Mouse (Mus musculus): ENCODE measurements around the gene Ptprg. TPM values are rescaled to one million over a fixed set of nuclear protein-coding genes. Genes with fewer than 3 reads are reported as not detected.

The Ptprg gene
- polyA plus RNA-seq, 1 experiment from 2014 or later, result 50.1 TPM

DNA sequence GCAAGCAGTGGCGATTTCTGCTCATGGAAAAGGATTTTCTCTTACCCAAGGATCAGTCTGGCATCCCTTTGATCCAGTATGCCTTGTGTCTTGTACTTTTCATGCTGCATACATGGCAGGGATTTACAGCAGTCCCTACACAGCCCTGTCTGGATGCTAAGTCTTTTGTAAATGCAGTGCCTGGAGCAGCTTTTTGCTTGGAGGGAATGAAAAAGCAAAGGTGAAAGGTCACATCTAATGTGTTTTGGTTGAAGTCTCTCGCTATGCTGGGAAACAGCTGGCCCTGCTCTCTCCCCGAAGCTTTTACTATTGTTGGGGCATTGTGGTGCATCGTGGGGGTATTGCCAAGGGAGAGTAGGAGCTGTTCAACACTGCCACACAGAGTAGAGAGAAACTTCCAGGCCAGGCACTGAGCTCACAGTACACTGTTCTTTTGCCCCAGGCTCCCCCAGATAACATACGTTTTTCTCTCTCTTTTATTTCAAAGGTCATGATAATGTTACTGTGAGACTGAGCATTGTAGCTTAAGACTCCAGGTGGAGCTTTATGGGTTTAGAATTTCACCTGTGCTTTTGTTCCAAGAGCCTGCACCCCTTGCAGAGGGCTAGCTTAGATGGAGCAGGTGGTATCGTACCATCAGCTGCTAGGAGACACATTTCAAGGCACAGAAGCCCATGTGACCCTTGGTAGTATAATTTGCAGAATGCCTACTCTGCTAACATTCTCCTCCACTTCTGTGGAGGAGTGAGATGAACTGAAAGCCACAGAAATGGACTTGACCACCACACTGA, 529.0 kb downstream of the Ptprg start:
- Histone ChIP-seq H3K36me3 (ENCODE audit: control insufficient read depth, insufficient read depth, low read length) (no peaks in the 10 kb centered on the region), H3K4me3 (replicated peaks; ENCODE audit: low read depth, low read length) (no peak overlapping the region), H3K9me3 (ENCODE audit: control insufficient read depth, low read length) (no peaks in the 10 kb centered on the region), H3K9ac (replicated peaks; ENCODE audit: low read length) (no peak overlapping the region), H3K4me2 (ENCODE audit: low read length) (no peak overlapping the region), H3K27ac (replicated peaks; ENCODE audit: low read depth, low read length) (no peak overlapping the region; the same call in 1 of the 2 replicates), H3K27me3 (ENCODE audit: control insufficient read depth, insufficient read depth, low read length) (no peaks in the 10 kb centered on the region), H3K4me1 (ENCODE audit: control insufficient read depth, insufficient read depth, low read length) (peaks cover 19% of the 10 kb centered on the region)
- 20% methylated on average over 6 of the region's 6 CpGs for WGBS
- peak; percentile 64 for DNase-seq
- peak; percentile 28; the same call in 1 of the 2 replicates for ATAC-seq (ENCODE audit: low FRiP score, low TSS enrichment)

DNA sequence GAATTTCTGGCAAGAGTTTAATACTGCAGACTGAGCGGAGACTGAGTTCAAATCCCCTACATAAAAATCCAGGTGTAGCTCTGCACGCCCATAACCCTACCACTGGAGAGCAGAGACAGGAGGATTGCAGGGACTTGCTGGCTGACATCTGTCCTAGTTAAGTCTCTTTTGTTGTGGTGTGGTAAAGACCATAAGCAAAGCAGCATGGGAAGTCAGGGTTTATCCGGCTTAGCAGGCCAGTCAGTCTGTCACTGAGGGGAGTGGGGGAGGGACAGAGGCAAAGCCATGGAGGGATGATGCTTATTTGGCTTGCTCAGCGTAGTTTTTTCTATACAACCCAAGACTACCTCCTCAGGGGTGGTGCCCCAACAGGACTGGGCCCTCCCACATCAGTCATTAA, 530.7 kb downstream of the Ptprg start:
- Histone ChIP-seq H3K9me3 (ENCODE audit: control insufficient read depth, low read length) (no peaks in the 10 kb centered on the region), H3K4me3 (replicated peaks; ENCODE audit: low read depth, low read length) (no peak overlapping the region), H3K4me2 (ENCODE audit: low read length) (no peak overlapping the region), H3K4me1 (ENCODE audit: control insufficient read depth, insufficient read depth, low read length) (peaks cover 19% of the 10 kb centered on the region), H3K27ac (replicated peaks; ENCODE audit: low read depth, low read length) (no peak overlapping the region), H3K36me3 (ENCODE audit: control insufficient read depth, insufficient read depth, low read length) (no peaks in the 10 kb centered on the region), H3K27me3 (ENCODE audit: control insufficient read depth, insufficient read depth, low read length) (no peaks in the 10 kb centered on the region), H3K9ac (replicated peaks; ENCODE audit: low read length) (no peak overlapping the region)
- WGBS, result 45% methylated on average over 4 of the region's 4 CpGs
- DNase-seq (no peak), ATAC-seq (ENCODE audit: low FRiP score, low TSS enrichment) (peak; percentile 24; the same call in 1 of the 2 replicates)

DNA sequence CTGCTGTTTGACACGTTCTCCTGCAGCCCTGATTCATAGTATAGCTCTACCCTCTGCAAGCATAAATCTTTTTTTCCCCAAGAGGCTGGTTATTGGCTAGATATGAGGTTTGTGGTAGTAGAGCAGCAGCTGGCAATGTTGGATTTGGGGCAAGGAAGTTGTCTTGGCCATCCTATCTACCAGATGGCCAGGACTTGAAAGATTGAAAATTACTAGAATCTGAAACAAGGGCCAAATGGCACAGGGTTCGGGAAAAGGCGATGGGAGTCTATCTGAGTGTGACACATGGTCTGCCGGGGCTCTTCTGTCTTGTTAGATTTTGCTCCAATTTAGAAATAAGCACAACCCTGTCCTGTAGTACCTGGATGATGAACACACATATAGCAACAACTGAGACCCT, 531.7 kb downstream of the Ptprg start:
- DNase-seq (no peak), ATAC-seq (ENCODE audit: low FRiP score, low TSS enrichment) (no peak)
- Histone ChIP-seq H3K27ac (replicated peaks; ENCODE audit: low read depth, low read length) (no peak overlapping the region), H3K27me3 (ENCODE audit: control insufficient read depth, insufficient read depth, low read length) (no peaks in the 10 kb centered on the region), H3K36me3 (ENCODE audit: control insufficient read depth, insufficient read depth, low read length) (no peaks in the 10 kb centered on the region), H3K9ac (replicated peaks; ENCODE audit: low read length) (no peak overlapping the region), H3K4me3 (replicated peaks; ENCODE audit: low read depth, low read length) (no peak overlapping the region), H3K9me3 (ENCODE audit: control insufficient read depth, low read length) (no peaks in the 10 kb centered on the region), H3K4me1 (ENCODE audit: control insufficient read depth, insufficient read depth, low read length) (peaks cover 19% of the 10 kb centered on the region), H3K4me2 (ENCODE audit: low read length) (no peak overlapping the region)
- 88% methylated on average over 4 of the region's 4 CpGs for WGBS

DNA sequence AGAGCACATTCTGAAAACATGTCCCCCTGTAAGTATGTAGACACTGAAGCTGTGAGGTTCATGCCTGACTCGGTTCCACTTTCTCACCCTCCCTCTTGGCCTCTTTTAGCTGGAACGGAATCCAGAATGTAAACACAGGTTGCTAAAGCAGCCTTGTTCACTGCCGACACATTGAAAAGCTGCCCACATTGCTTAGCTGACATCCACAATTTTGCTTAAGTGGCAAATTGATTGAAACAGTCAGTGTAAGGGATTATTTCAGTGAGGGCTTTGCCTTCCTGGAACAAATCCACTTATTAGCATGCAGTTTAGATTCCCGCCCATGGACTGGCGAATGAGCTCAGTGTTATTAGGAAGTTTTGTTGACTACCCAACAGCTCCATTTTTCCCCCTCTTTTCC, 532.8 kb downstream of the Ptprg start:
- DNase-seq, result peak; percentile 67
- H3K27ac ChIP-seq (replicated peaks; ENCODE audit: low read depth, low read length), result no peak overlapping the region

DNA sequence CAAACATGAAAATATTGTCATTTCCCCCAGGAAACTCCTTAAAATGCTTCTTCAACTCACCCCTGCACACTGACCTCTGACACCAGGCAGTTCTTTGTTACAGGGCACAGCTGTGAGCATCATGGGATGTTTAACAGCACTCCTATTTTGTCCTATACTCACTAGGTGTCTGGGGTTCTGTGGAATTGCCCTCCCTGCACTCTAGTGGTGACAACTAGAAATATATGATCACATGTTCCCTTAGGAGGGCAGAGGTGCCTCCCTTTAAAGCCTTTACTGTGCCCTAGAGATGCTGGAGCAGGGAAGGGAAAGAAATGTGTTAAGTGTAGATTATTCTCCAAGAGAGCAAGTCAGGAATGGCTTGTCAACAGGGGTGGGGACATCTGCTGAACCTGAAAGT, 536.6 kb downstream of the Ptprg start:
- H3K9ac ChIP-seq (replicated peaks; ENCODE audit: low read length), result no peak overlapping the region
- H3K27me3 ChIP-seq (ENCODE audit: control insufficient read depth, insufficient read depth, low read length), result no peaks in the 10 kb centered on the region
- H3K36me3 ChIP-seq (ENCODE audit: control insufficient read depth, insufficient read depth, low read length), result no peaks in the 10 kb centered on the region
- no peak overlapping the region for H3K4me3 ChIP-seq (replicated peaks; ENCODE audit: low read depth, low read length)
- peaks cover 14% of the 10 kb centered on the region for H3K4me1 ChIP-seq (ENCODE audit: control insufficient read depth, insufficient read depth, low read length)
- H3K9me3 ChIP-seq (ENCODE audit: control insufficient read depth, low read length), result no peaks in the 10 kb centered on the region
- no peak overlapping the region for H3K27ac ChIP-seq (replicated peaks; ENCODE audit: low read depth, low read length)
- ATAC-seq (ENCODE audit: low FRiP score, low TSS enrichment), result no peak
- no peak for DNase-seq
- no peak overlapping the region for H3K4me2 ChIP-seq (ENCODE audit: low read length)

More for the DNA sequence above, 532.8 kb downstream of the Ptprg start:
- Histone ChIP-seq H3K36me3 (ENCODE audit: control insufficient read depth, insufficient read depth, low read length) (no peaks in the 10 kb centered on the region), H3K4me2 (ENCODE audit: low read length) (no peak overlapping the region), H3K9ac (replicated peaks; ENCODE audit: low read length) (no peak overlapping the region), H3K4me1 (ENCODE audit: control insufficient read depth, insufficient read depth, low read length) (peaks cover 19% of the 10 kb centered on the region), H3K4me3 (replicated peaks; ENCODE audit: low read depth, low read length) (no peak overlapping the region), H3K27me3 (ENCODE audit: control insufficient read depth, insufficient read depth, low read length) (no peaks in the 10 kb centered on the region), H3K9me3 (ENCODE audit: control insufficient read depth, low read length) (no peaks in the 10 kb centered on the region)
- no peak; the same call in 1 of the 2 replicates for ATAC-seq (ENCODE audit: low FRiP score, low TSS enrichment)
- 8% methylated on average over 5 of the region's 5 CpGs for WGBS

DNA sequence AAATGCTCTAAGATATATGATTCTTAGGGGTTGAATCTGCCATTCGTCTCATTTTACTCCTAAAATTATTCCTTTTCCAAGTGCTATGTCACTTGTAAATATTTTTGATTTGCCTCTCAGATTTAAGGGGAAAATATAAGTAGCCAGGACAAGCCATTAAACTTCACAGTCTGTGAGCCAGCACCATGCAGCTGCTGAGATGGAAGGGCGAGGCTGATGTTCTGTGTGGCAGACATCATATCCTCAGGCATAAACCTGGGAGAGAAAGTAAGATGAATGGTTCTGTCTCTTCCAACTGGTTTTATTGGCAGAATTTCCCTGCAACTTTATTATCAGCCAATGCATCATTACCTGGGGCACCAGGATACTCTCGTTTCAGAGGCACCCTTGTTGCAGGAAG, 538.4 kb downstream of the Ptprg start:
- no peaks in the 10 kb centered on the region for H3K9me3 ChIP-seq (ENCODE audit: control insufficient read depth, low read length)
- ATAC-seq (ENCODE audit: low FRiP score, low TSS enrichment) (no peak), DNase-seq (no peak)
- no peak overlapping the region for H3K9ac ChIP-seq (replicated peaks; ENCODE audit: low read length)
- 86% methylated on average over 3 of the region's 3 CpGs for WGBS
- no peak overlapping the region for H3K4me2 ChIP-seq (ENCODE audit: low read length)
- H3K27me3 ChIP-seq (ENCODE audit: control insufficient read depth, insufficient read depth, low read length), result no peaks in the 10 kb centered on the region
- H3K4me3 ChIP-seq (replicated peaks; ENCODE audit: low read depth, low read length), result no peak overlapping the region
- H3K36me3 ChIP-seq (ENCODE audit: control insufficient read depth, insufficient read depth, low read length), result no peaks in the 10 kb centered on the region
- H3K27ac ChIP-seq (replicated peaks; ENCODE audit: low read depth, low read length), result no peak overlapping the region
- H3K4me1 ChIP-seq (ENCODE audit: control insufficient read depth, insufficient read depth, low read length), result peaks cover 1% of the 10 kb centered on the region; the same call in 1 of the 2 replicates

DNA sequence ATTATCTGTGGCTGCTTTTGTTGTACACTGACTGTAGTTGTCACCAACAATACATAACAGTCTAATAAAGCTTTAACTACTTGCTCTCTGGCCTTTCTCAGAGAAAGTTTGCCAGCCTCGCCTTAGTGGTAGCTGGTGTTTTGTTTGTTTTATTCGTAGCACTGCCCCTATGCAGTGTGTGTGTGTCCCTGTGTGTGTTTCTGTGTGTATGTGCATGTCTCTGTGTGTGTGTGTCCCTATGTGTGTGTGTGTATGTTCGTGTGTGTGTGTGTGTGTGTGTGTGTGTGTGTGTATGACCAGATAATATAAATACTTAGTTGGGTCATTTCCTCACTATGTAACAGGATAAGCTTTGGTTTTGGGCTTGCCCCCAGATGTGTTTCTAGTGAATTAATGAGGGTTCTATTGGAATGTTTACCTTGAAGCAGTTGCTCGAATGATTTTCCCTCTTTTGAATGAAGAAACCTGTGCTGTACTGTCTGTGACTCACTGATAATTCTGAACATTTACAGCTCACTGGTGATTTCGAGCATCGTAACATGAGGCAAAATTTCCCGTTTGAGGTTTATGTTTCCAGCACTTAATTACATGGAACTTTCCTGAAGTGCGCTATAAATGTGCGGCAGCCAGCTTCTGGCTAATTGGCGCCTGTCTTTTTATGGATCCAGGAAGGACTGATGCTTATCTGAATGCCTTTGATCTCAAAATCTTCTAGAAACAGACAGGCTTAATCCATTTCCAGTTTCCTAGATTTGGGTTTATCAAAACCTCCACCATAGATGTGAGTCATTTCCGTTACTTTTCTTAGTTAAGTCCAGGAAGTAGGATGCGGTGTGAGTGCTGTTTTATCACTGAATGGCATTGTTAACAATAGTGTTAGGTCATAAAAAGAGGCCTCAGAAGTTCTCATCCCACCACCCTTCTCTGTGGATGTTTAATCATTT, 546.3 kb downstream of the Ptprg start:
- Histone ChIP-seq H3K9ac (replicated peaks; ENCODE audit: low read length) (no peak overlapping the region), H3K27me3 (ENCODE audit: control insufficient read depth, insufficient read depth, low read length) (no peaks in the 10 kb centered on the region), H3K9me3 (ENCODE audit: control insufficient read depth, low read length) (no peaks in the 10 kb centered on the region), H3K4me2 (ENCODE audit: low read length) (no peak overlapping the region), H3K4me3 (replicated peaks; ENCODE audit: low read depth, low read length) (no peak overlapping the region), H3K27ac (replicated peaks; ENCODE audit: low read depth, low read length) (no peak overlapping the region), H3K4me1 (ENCODE audit: control insufficient read depth, insufficient read depth, low read length) (0 out of 2 replicates have a peak, but pooled peaks cover 7% of the 10 kb centered on the region), H3K36me3 (ENCODE audit: control insufficient read depth, insufficient read depth, low read length) (no peaks in the 10 kb centered on the region)
- 75% methylated on average over 12 of the region's 12 CpGs for WGBS
- no peak for ATAC-seq (ENCODE audit: low FRiP score, low TSS enrichment)
- DNase-seq, result no peak

DNA sequence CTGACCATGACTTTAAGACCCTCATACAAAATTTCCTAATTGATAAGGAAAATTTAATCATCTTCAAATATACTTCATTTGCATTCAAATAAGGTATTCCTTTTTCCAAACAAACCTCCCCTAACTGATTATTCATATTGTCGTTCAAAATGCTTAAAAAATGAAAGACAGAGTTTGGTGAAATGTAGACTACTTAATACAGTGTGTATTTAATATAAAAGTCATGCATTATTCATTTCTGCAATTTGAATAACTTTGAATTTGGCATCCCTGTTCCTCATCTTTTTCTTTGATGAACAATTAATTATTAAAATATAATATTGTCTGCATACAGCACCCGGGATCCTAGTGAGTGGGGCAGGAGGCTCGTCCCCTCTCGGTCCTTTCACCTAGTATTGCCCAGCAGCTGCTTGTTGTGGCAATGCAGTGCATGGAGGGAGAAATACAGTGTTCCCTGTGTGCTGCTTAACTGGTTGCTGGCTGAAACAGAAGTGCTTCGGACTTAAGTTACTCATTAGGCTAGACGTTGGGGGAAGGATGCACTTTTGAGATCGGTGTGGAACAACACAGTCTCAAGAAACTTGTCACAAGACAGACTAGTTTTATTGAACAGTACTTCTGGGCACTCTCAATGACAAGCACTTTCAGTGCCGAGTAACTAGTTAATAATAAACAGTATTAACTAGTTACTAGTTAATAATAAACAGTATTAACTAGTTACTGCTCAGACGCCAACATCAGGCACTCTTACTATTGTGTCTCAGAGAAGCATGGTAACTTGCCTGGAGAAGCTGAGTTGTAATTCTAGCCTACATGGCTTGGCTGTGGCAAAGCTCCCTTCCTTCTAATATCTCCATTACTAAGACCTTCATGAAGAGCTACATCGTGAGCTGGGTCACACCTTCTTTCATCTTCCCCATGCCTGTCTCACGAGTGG, 549.3 kb downstream of the Ptprg start:
- no peaks in the 10 kb centered on the region for H3K36me3 ChIP-seq (ENCODE audit: control insufficient read depth, insufficient read depth, low read length)
- no peak overlapping the region for H3K9ac ChIP-seq (replicated peaks; ENCODE audit: low read length)
- no peaks in the 10 kb centered on the region for H3K27me3 ChIP-seq (ENCODE audit: control insufficient read depth, insufficient read depth, low read length)
- WGBS, result 75% methylated on average over 11 of the region's 11 CpGs
- no peak for ATAC-seq (ENCODE audit: low FRiP score, low TSS enrichment)
- 0 out of 2 replicates have a peak, but pooled peaks cover 7% of the 10 kb centered on the region for H3K4me1 ChIP-seq (ENCODE audit: control insufficient read depth, insufficient read depth, low read length)
- no peak overlapping the region for H3K4me3 ChIP-seq (replicated peaks; ENCODE audit: low read depth, low read length)
- DNase-seq, result no peak
- H3K4me2 ChIP-seq (ENCODE audit: low read length), result no peak overlapping the region
- no peaks in the 10 kb centered on the region for H3K9me3 ChIP-seq (ENCODE audit: control insufficient read depth, low read length)
- H3K27ac ChIP-seq (replicated peaks; ENCODE audit: low read depth, low read length), result no peak overlapping the region

Measured in midbrain, embryonic 14.5 days (tissue).